Mouse (Mus musculus): Measurements from ENCODE around the gene Acvr1b. TPM values are rescaled to one million over a fixed set of nuclear protein-coding genes. Genes with fewer than 3 reads are reported as not detected.

Acvr1b gene
- polyA plus RNA-seq, 1 experiment from 2014 or later = 7.1 TPM

GRCm38 (mm10) chr15:101193971-101194370, 20.1 kb downstream of the Acvr1b start:
- H3K4me3 ChIP-seq = no peak overlapping the region
- ATAC-seq (ENCODE audit: low FRiP score, low read depth) = no peak
- H3K9ac ChIP-seq = no peak overlapping the region
- 91% methylated on average over 6 of the region's 6 CpGs for WGBS
- no peak overlapping the region for H3K27ac ChIP-seq
- no peak overlapping the region for H3K4me2 ChIP-seq (replicated peaks)
- H3K9me3 ChIP-seq = no peaks in the 10 kb centered on the region
- H3K4me1 ChIP-seq = peaks cover 28% of the 10 kb centered on the region
- no peaks in the 10 kb centered on the region for H3K27me3 ChIP-seq
- peaks cover 55% of the 10 kb centered on the region for H3K36me3 ChIP-seq

DNA sequence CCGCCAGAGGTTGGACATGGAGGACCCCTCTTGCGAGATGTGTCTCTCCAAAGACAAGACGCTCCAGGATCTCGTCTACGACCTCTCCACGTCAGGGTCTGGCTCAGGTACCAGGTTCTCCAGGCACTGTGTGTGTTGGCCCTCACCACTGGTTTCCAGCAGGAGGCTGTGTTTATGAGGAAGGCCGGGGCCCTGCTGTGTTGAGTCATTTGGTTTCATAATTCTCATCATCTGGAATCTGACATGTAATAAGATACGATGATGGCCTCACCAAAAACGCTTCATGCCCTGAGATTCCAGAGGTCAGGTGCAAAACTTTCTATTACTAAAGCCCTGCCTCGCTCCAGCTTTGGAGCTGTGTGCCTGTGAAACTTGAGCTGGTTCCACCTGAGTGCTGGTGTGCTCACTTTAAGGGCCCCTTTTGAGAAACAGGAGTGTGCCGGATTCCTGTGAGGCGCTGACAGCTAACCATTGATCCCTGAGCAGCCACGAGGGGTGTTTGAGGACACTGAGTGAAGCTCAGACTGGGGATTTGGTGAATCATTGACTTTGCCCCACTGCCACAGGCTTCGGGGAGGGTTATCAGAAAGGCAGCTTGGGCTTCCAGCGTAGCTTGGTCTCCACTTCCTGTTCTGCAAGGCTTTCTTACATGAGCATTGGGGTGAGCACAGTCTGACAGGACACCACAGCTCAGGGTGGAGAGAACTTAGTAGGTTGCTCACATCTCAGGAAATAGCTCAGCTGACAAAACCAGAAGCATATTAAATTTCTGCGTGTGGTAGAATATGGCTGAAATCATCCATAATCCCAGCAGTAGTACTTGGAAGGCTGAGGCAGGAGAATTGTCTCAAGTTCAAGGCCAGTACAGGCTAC, 21.3 kb downstream of the Acvr1b start:
- Histone ChIP-seq H3K9me3 (no peaks in the 10 kb centered on the region), H3K4me1 (peaks cover 28% of the 10 kb centered on the region), H3K27me3 (no peaks in the 10 kb centered on the region), H3K4me2 (replicated peaks) (no peak overlapping the region), H3K36me3 (peaks cover 65% of the 10 kb centered on the region), H3K9ac (no peak overlapping the region), H3K4me3 (no peak overlapping the region), H3K27ac (no peak overlapping the region)
- 88% methylated on average over 16 of the region's 16 CpGs for WGBS
- no peak for ATAC-seq (ENCODE audit: low FRiP score, low read depth)

DNA sequence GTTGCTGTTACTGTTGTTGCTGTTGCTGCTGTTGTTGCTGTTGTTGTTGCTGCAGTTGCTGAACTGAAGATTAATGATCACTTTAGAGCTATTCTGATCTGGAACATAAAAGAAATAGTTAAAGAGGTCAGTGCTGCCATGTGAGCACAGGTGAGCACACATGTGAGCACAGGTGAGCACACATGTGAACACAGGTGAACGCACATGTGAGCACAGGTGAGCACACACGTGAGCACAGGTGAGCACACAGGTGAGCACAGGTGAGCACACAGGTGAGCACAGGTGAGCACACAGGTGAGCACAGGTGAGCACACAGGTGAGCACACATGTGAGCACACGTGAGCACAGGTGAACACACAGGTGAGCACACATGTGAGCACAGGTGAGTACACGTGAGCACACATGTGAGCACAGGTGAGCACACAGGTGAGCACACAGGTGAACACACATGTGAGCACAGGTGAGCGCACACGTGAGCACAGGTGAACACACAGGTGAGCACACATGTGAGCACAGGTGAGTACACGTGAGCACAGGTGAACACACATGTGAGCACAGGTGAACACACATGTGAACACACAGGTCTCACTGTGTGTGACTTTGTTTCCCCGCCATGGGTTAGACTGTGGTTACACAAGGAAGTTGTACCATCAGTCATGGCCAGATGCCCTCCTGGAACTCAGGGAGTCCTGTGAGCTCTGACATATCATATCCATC, 22.4 kb downstream of the Acvr1b start:
- 94% methylated on average over 8 of the region's 8 CpGs for WGBS
- Histone ChIP-seq H3K4me3 (no peak overlapping the region), H3K36me3 (peaks cover 76% of the 10 kb centered on the region), H3K27me3 (no peaks in the 10 kb centered on the region), H3K9me3 (0 out of 2 replicates have a peak, but pooled peaks cover 7% of the 10 kb centered on the region), H3K9ac (no peak overlapping the region), H3K4me1 (peaks cover 19% of the 10 kb centered on the region), H3K27ac (no peak overlapping the region), H3K4me2 (replicated peaks) (no peak overlapping the region)
- no peak for ATAC-seq (ENCODE audit: low FRiP score, low read depth)

- Histone ChIP-seq H3K27ac (no peak overlapping the region), H3K4me3 (no peak overlapping the region), H3K27me3 (no peaks in the 10 kb centered on the region), H3K4me1 (peaks cover 12% of the 10 kb centered on the region), H3K9me3 (0 out of 2 replicates have a peak, but pooled peaks cover 7% of the 10 kb centered on the region), H3K36me3 (peaks cover 83% of the 10 kb centered on the region), H3K9ac (no peak overlapping the region), H3K4me2 (replicated peaks) (no peak overlapping the region)
- ATAC-seq (ENCODE audit: low FRiP score, low read depth) = no peak
Observed at GRCm38 (mm10) chr15:101196961-101197360, 23.1 kb downstream of the Acvr1b start.

DNA sequence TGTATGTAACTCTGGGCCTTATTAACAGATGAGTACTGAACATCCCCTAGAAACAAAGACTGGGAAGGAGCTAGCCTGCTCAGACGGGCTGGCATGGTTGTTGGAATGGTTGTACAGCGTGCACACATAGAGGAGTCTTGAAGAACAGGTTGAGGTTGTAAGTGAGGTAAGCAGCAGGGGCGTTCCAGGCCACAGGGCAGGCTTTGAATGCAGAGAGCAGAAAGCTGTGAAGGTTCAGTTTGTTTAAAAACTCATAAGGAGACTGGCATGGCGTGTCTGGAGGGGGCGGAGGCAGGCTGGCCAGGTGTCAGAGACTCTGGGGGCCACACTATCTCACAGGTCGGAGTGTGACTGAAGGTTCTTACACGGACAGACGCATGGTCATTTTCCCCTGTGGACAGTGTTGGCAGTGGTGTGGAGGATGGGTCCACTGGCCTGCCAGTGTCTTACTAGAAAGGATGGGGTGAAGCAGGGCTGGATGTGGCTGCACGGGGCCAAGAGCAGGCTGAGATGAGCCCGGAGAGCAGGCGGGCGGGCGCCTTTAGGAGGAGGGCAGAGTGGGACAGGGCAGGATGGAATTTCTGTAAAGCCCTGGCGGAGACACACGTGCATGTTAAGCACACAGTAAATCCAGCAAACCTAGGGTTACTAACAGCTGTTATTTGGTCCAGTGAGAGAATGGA, 23.8 kb downstream of the Acvr1b start:
- Histone ChIP-seq H3K36me3 (peaks cover 90% of the 10 kb centered on the region), H3K9ac (no peak overlapping the region), H3K4me2 (replicated peaks) (no peak overlapping the region), H3K27me3 (no peaks in the 10 kb centered on the region), H3K4me3 (no peak overlapping the region), H3K27ac (no peak overlapping the region), H3K4me1 (0 out of 2 replicates have a peak, but pooled peaks cover 5% of the 10 kb centered on the region), H3K9me3 (0 out of 2 replicates have a peak, but pooled peaks cover 7% of the 10 kb centered on the region)
- WGBS = 87% methylated on average over 15 of the region's 15 CpGs
- ATAC-seq (ENCODE audit: low FRiP score, low read depth) = 0 out of 2 replicates have a peak, but pooled peaks have one; percentile 17

- no peak overlapping the region for H3K27ac ChIP-seq
- H3K36me3 ChIP-seq = peaks cover 96% of the 10 kb centered on the region
- no peaks in the 10 kb centered on the region for H3K27me3 ChIP-seq
- H3K4me3 ChIP-seq = no peak overlapping the region
- peak; percentile 77 for ATAC-seq (ENCODE audit: low FRiP score, low read depth)
- H3K4me1 ChIP-seq = 0 out of 2 replicates have a peak, but pooled peaks cover under 1% of the 10 kb centered on the region
- no peak overlapping the region for H3K9ac ChIP-seq
- 23% methylated on average over 3 of the region's 3 CpGs for WGBS
- 0 out of 2 replicates have a peak, but pooled peaks cover 7% of the 10 kb centered on the region for H3K9me3 ChIP-seq
- H3K4me2 ChIP-seq (replicated peaks) = no peak overlapping the region
Observed at GRCm38 (mm10) chr15:101198218-101198617, 24.4 kb downstream of the Acvr1b start.

DNA sequence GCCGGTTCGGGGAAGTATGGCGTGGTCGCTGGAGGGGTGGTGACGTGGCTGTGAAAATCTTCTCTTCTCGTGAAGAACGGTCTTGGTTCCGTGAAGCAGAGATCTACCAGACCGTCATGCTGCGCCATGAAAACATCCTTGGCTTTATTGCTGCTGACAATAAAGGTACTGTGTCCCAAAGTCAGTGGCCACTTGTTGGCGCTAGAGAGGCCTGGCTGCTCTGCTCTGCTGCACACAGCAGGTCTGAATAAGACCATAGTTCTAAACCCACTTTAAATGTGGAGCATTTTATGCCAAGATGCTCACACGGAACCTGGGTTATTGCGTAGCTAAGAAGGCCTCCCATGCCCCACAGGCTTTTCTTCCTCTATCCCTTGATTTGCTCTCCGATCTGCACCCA, 25.0 kb downstream of the Acvr1b start:
- Histone ChIP-seq H3K4me3 (no peak overlapping the region), H3K9me3 (0 out of 2 replicates have a peak, but pooled peaks cover 7% of the 10 kb centered on the region), H3K27ac (no peak overlapping the region), H3K9ac (no peak overlapping the region), H3K4me2 (replicated peaks) (no peak overlapping the region), H3K27me3 (no peaks in the 10 kb centered on the region), H3K36me3 (peaks cover 98% of the 10 kb centered on the region), H3K4me1 (no peaks in the 10 kb centered on the region)
- ATAC-seq (ENCODE audit: low FRiP score, low read depth) = no peak
- WGBS = 91% methylated on average over 14 of the region's 14 CpGs

GRCm38 (mm10) chr15:101200777-101201295, 27.0 kb downstream of the Acvr1b start:
- no peak overlapping the region for H3K4me2 ChIP-seq (replicated peaks)
- WGBS = 99% methylated on average over 9 of the region's 9 CpGs
- no peak overlapping the region for H3K4me3 ChIP-seq
- no peak overlapping the region for H3K9ac ChIP-seq
- H3K4me1 ChIP-seq = no peaks in the 10 kb centered on the region
- H3K27ac ChIP-seq = no peak overlapping the region
- no peaks in the 10 kb centered on the region for H3K27me3 ChIP-seq
- H3K36me3 ChIP-seq = peaks cover 94% of the 10 kb centered on the region
- ATAC-seq (ENCODE audit: low FRiP score, low read depth) = no peak
- 0 out of 2 replicates have a peak, but pooled peaks cover 7% of the 10 kb centered on the region for H3K9me3 ChIP-seq

- whole genome bisulfite sequencing = 95% methylated on average over 3 of the region's 3 CpGs
Observed at GRCm38 (mm10) chr15:101201414-101201813, 27.5 kb downstream of the Acvr1b start.

DNA sequence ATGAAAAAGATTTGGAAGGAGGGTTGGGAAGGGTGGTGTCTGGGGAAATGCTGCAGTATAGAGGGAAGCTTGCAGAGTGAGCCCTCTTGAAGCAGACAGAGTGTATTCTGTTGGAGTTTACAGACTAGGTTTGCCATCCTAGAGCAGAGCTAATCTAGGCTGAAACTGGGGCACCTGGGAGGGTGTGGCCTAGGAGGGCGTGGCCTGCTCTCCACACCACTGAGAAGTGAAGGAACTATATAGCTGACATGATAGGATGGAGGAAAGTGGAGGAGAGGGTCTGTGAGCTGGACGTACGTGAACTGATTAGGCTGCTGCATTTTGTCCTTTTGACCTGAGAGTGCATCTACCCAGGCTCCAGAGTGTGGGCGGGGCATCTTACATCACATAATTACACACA, 29.8 kb downstream of the Acvr1b start:
- Histone ChIP-seq H3K27ac (no peak overlapping the region), H3K4me1 (no peaks in the 10 kb centered on the region), H3K4me3 (no peak overlapping the region), H3K36me3 (peaks cover 92% of the 10 kb centered on the region), H3K27me3 (no peaks in the 10 kb centered on the region), H3K9ac (no peak overlapping the region), H3K9me3 (0 out of 2 replicates have a peak, but pooled peaks cover 7% of the 10 kb centered on the region), H3K4me2 (replicated peaks) (no peak overlapping the region)
- ATAC-seq (ENCODE audit: low FRiP score, low read depth) = no peak
- WGBS = 70% methylated on average over 4 of the region's 4 CpGs

More at GRCm38 (mm10) chr15:101201414-101201813, 27.5 kb downstream of the Acvr1b start:
- 0 out of 2 replicates have a peak, but pooled peaks cover 7% of the 10 kb centered on the region for H3K9me3 ChIP-seq
- peaks cover 94% of the 10 kb centered on the region for H3K36me3 ChIP-seq
- no peak overlapping the region for H3K4me2 ChIP-seq (replicated peaks)
- H3K27ac ChIP-seq = no peak overlapping the region
- no peaks in the 10 kb centered on the region for H3K4me1 ChIP-seq
- ATAC-seq (ENCODE audit: low FRiP score, low read depth) = no peak
- no peak overlapping the region for H3K9ac ChIP-seq
- no peak overlapping the region for H3K4me3 ChIP-seq
- no peaks in the 10 kb centered on the region for H3K27me3 ChIP-seq

DNA sequence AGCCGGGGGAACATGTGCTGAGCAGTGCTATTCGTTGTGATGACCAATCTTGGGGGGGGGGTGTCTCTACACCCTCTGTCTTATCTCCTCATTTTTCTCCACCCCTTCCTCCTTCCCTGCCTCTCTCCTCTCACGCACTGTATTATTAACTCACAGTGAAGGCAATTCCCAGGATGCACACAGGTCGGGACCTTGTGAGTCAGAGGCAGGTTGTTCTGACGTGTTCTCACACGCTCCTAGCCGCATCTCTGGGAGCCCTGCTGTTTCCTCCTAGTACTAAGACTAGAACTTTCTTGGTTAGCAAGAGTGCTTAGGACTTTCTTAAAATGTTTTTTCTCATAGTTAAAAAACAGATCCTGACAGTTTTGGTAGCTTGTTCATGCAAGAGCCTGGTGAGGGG, 30.9 kb downstream of the Acvr1b start:
- no peak for ATAC-seq (ENCODE audit: low FRiP score, low read depth)
- Histone ChIP-seq H3K9ac (no peak overlapping the region), H3K27ac (no peak overlapping the region), H3K9me3 (0 out of 2 replicates have a peak, but pooled peaks cover 7% of the 10 kb centered on the region), H3K36me3 (peaks cover 94% of the 10 kb centered on the region), H3K4me2 (replicated peaks) (no peak overlapping the region), H3K27me3 (no peaks in the 10 kb centered on the region), H3K4me1 (no peaks in the 10 kb centered on the region), H3K4me3 (no peak overlapping the region)
- 88% methylated on average over 7 of the region's 7 CpGs for WGBS

All from limb, embryonic 13.5 days (tissue).